Mouse (Mus musculus) midbrain, embryonic 10.5 days (tissue): Measurements from ENCODE around the gene Agmo. TPM values are rescaled to one million over a fixed set of nuclear protein-coding genes. Genes with fewer than 3 reads are reported as not detected.

Experiments
- DNase-seq: peaks from one replicate; pipeline ENCODE4 v3.0.0-alpha.2; 2017; ENCODE audit warnings: low spot score
- H3K27ac ChIP-seq: fragments of 300-500 bp; sonication (generic); replicated peaks from 2 replicates; pipeline ENCODE4 v1.5.1; 2016; ENCODE audit warnings: mild to moderate bottlenecking
- H3K27me3 ChIP-seq: fragments of 300-500 bp; sonication (generic); 2 replicates; pipeline ENCODE4 v1.6.1; 2016; ENCODE audit warnings: low read depth, mild to moderate bottlenecking; ENCODE audit not compliant: poor library complexity, severe bottlenecking
- H3K36me3 ChIP-seq: fragments of 300-500 bp; sonication (generic); 2 replicates; pipeline ENCODE4 v1.6.1; 2016; ENCODE audit warnings: mild to moderate bottlenecking, moderate library complexity
- H3K4me1 ChIP-seq: fragments of 300-500 bp; sonication (generic); 2 replicates; pipeline ENCODE4 v1.6.1; 2016
- H3K4me3 ChIP-seq: fragments of 300-500 bp; sonication (generic); 2 replicates; pipeline ENCODE4 v1.5.1; 2016; ENCODE audit warnings: mild to moderate bottlenecking, moderate library complexity
- H3K9me3 ChIP-seq: fragments of 300-500 bp; sonication (generic); replicated peaks from 2 replicates; pipeline ENCODE4 v1.6.1; 2016; ENCODE audit warnings: mild to moderate bottlenecking
- WGBS: fragments of 180-500 bp; shearing (Covaris S2); methylation state at CpG from one replicate; pipeline ENCODE4 v1.1.7; 2016; 5-methylcytosine and 5-hydroxymethylcytosine counted together
- polyA plus RNA-seq: library from polyadenylated mRNA; unstranded; fragments of >200 nt; fragmentation: Nextera tagmentation; extraction: Ambion mirVana; gene quantifications from 2 replicates; pipeline ENCODE4 v1.2.1, GENCODE M21; 2016

The Agmo gene
- polyA plus RNA-seq, 1 experiment from 2014 or later: 0.32 TPM

- 84% methylated on average over 8 of the region's 8 CpGs for WGBS
- H3K9me3 ChIP-seq: no peaks in the 10 kb centered on the region
- no peak overlapping the region for H3K27ac ChIP-seq
- no peaks in the 10 kb centered on the region for H3K27me3 ChIP-seq
- H3K4me3 ChIP-seq: no peak overlapping the region
- no peaks in the 10 kb centered on the region for H3K4me1 ChIP-seq
- no peak for DNase-seq
- H3K36me3 ChIP-seq: no peaks in the 10 kb centered on the region
Observed at GRCm38 (mm10) chr12:37582777-37583176, 341.3 kb downstream of the Agmo start.

GRCm38 (mm10) chr12:37592853-37593252, 351.4 kb downstream of the Agmo start:
- H3K4me3 ChIP-seq: no peak overlapping the region
- DNase-seq: no peak
- H3K9me3 ChIP-seq: no peaks in the 10 kb centered on the region
- 73% methylated on average over 3 of the region's 3 CpGs for WGBS
- H3K4me1 ChIP-seq: no peaks in the 10 kb centered on the region
- H3K36me3 ChIP-seq: no peaks in the 10 kb centered on the region
- H3K27me3 ChIP-seq: no peaks in the 10 kb centered on the region
- no peak overlapping the region for H3K27ac ChIP-seq

GRCm38 (mm10) chr12:37612837-37613236, 371.4 kb downstream of the Agmo start:
- no peak overlapping the region for H3K27ac ChIP-seq
- no peak for DNase-seq
- H3K27me3 ChIP-seq: no peaks in the 10 kb centered on the region
- no peaks in the 10 kb centered on the region for H3K36me3 ChIP-seq
- H3K9me3 ChIP-seq: no peaks in the 10 kb centered on the region
- H3K4me3 ChIP-seq: no peak overlapping the region
- H3K4me1 ChIP-seq: no peaks in the 10 kb centered on the region
- 93% methylated on average over 4 of the region's 4 CpGs for WGBS

GRCm38 (mm10) chr12:37614769-37615168, 373.3 kb downstream of the Agmo start:
- Histone ChIP-seq H3K4me3 (no peak overlapping the region), H3K36me3 (no peaks in the 10 kb centered on the region), H3K27me3 (no peaks in the 10 kb centered on the region), H3K27ac (no peak overlapping the region), H3K9me3 (no peaks in the 10 kb centered on the region), H3K4me1 (no peaks in the 10 kb centered on the region)
- WGBS: 84% methylated on average over 2 of the region's 2 CpGs
- DNase-seq: no peak

- Histone ChIP-seq H3K4me1 (no peaks in the 10 kb centered on the region), H3K9me3 (no peaks in the 10 kb centered on the region), H3K36me3 (no peaks in the 10 kb centered on the region), H3K27me3 (no peaks in the 10 kb centered on the region), H3K4me3 (no peak overlapping the region), H3K27ac (no peak overlapping the region)
- DNase-seq: no peak
Observed at GRCm38 (mm10) chr12:37624078-37624477, 382.6 kb downstream of the Agmo start.

Other genes starting within 250 kb of the Agmo start
- 0.91 and 0.95 TPM in 2 replicates for gene Meox2, start 133.1 kb upstream of the Agmo start, polyA plus RNA-seq